Mouse (Mus musculus) kidney, adult 2 months (tissue): ENCODE measurements around the gene Nfic. TPM values are rescaled to one million over a fixed set of nuclear protein-coding genes. Genes with fewer than 3 reads are reported as not detected.

Experiments used
- DNase-seq: peaks from one replicate; pipeline ENCODE4 v3.0.0; 2021
- H3K27ac ChIP-seq: fragments of 200-500 bp; 2 replicates; pipeline ENCODE4 v1.5.1; 2012; ENCODE audit warnings: low read depth, low read length, control low read depth, inconsistent platforms; ENCODE audit not compliant: insufficient read depth
- H3K27me3 ChIP-seq: fragments of 200-500 bp; replicated peaks from 2 replicates; pipeline ENCODE4 v1.6.1; 2012; ENCODE audit warnings: mild to moderate bottlenecking, moderate library complexity, low read length, inconsistent platforms; ENCODE audit not compliant: control insufficient read depth, insufficient read depth
- H3K36me3 ChIP-seq: fragments of 200-500 bp; 2 replicates; pipeline ENCODE4 v1.6.1; 2012; ENCODE audit warnings: mild to moderate bottlenecking, moderate library complexity, low read length, inconsistent platforms; ENCODE audit not compliant: control insufficient read depth, insufficient read depth
- H3K4me1 ChIP-seq: fragments of 200-500 bp; 2 replicates; pipeline ENCODE4 v1.6.1; 2011; ENCODE audit warnings: low read length; ENCODE audit not compliant: control insufficient read depth, insufficient read depth
- H3K4me3 ChIP-seq: fragments of 200-500 bp; 2 replicates; pipeline ENCODE4 v1.5.1; 2011; ENCODE audit warnings: mild to moderate bottlenecking, low read depth, low read length, control low read depth; ENCODE audit not compliant: insufficient read depth
- CTCF ChIP-seq: fragments of 200-500 bp; conservative IDR thresholded peaks from 2 replicates; pipeline ENCODE4 v1.5.1; 2011; ENCODE audit warnings: low read depth, mild to moderate bottlenecking, control low read depth, low read length, moderate library complexity, mixed read lengths; ENCODE audit not compliant: insufficient read depth, insufficient read length
- POLR2A ChIP-seq: fragments of 200-500 bp; IDR thresholded peaks from one replicate; pipeline ENCODE4 v1.6.1; 2011; ENCODE audit warnings: low read depth, low read length, control low read depth
- WGBS: fragments of 180-500 bp; shearing (Covaris S2); methylation state at CpG from one replicate; pipeline ENCODE4 v1.1.7; 2018; 5-methylcytosine and 5-hydroxymethylcytosine counted together
- polyA plus RNA-seq: library from polyadenylated mRNA; depleted of rRNA; stranded (reverse); fragments of >200 nt; gene quantifications from 2 replicates; pipeline ENCODE4 v1.2.3, GENCODE M21; 2012

The Nfic gene
- polyA plus RNA-seq, 1 experiment, result 82.5 TPM

DNA sequence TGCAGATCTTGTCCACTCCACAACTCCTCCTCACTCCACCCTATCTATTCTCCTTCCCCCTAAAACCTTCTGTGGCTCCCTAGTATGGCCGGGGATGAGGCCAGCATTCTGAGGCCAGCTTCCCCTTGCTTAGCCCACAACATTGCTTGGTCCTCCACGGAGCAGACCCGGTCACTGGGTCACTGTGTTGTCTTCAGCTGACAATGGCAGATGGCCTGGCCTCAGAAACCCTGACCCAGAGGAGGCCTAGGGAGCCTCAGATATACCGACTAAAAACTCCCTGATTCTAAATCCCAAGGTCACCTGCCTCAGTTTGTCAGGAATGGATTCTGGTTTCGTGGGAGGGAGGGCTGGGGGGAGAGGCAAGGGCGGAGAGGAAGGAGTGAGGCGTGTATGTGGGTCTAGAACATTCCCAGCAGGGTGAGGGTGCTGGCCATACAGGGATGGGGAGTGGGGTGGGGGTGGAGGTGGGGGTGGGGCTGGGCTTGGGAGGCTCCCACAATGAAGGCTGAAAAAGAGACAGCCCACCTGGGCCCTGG lies 53.1 kb downstream of the Nfic start:
- WGBS, result 36% methylated on average over 7 of the region's 7 CpGs
- H3K4me3 ChIP-seq, result no peak overlapping the region
- no peaks in the 10 kb centered on the region for H3K27me3 ChIP-seq
- peak overlapping the region; percentile 51 for H3K27ac ChIP-seq
- DNase-seq, result no peak
- TF ChIP-seq POLR2A (no peak), CTCF (no peak)
- peaks cover 12% of the 10 kb centered on the region for H3K36me3 ChIP-seq
- H3K4me1 ChIP-seq, result peaks cover 19% of the 10 kb centered on the region

- WGBS, result 17% methylated on average over 18 of the region's 18 CpGs
- H3K27me3 ChIP-seq, result no peaks in the 10 kb centered on the region
- peak overlapping the region; percentile 51 for H3K27ac ChIP-seq
- peaks cover 19% of the 10 kb centered on the region for H3K4me1 ChIP-seq
- peaks cover 12% of the 10 kb centered on the region for H3K36me3 ChIP-seq
- peak; percentile 88 for DNase-seq
- TF ChIP-seq POLR2A, result no peak
- no peak for TF ChIP-seq CTCF
- H3K4me3 ChIP-seq, result no peak overlapping the region
Measured at GRCm38 (mm10) chr10:81401521-81402226, 53.8 kb downstream of the Nfic start.

DNA sequence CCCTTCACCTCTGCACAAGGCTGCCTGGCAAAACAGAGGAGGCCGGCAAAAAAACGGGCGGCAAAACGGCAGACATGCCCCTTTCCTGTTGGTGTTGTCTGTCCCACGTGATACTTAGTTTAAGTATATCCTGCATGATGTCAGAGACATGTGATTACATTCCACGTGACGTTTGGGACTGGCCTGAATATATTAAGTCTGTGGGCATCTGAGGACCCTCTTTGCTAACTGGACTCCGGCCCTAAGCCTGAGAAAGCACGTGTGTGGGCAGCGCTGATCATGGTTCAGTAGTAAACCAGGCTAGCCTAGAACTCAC lies 54.3 kb downstream of the Nfic start:
- Histone ChIP-seq H3K27ac (peak overlapping the region; percentile 36), H3K4me3 (no peak overlapping the region), H3K36me3 (peaks cover 12% of the 10 kb centered on the region), H3K4me1 (peaks cover 19% of the 10 kb centered on the region), H3K27me3 (no peaks in the 10 kb centered on the region)
- TF ChIP-seq POLR2A (no peak), CTCF (no peak)
- no peak for DNase-seq
- WGBS, result 39% methylated on average over 10 of the region's 10 CpGs

DNA sequence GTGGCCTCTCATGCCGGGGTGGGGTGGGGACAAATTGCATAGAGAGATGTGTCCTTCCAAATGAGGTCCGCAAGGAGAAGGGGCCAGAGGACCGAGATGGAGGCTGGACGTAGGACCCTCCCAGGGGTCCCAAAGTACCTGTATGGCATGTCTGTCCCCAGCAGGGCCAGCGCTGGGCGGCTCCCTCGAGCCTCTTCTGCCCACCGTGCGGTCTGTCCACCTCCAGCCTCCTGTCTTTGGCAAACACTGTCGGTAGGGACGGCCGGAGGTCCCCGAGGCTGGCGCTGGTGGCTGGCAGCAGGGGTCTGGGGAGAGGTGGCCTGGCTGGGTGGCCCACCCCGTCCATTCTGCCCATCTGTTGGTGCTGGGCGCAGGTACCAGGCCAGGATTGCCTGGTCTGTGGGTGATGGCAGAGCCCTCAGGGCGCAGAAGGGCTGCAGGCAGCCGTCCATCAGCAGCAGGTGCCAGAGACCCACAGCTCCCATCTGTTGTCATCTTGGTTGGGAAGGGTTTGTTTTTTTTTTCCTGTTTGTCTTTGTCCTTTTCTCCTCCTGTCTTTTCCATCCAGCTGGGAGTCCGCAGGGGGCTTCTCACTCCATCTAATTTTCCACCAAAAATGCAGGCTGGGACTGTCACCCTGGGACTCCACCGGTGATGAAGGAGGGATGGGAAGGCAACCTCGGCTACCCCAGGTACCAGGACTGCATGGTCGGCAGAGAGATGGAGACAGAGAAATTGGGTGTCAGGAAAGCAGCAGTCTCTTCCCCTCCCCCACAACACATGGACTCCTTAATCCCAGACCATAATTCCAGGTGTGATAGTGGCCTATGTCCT lies 54.8 kb downstream of the Nfic start:
- Histone ChIP-seq H3K36me3 (peaks cover 12% of the 10 kb centered on the region), H3K4me1 (peaks cover 18% of the 10 kb centered on the region), H3K27me3 (no peaks in the 10 kb centered on the region), H3K27ac (no peak overlapping the region), H3K4me3 (no peak overlapping the region)
- no peak for DNase-seq
- TF ChIP-seq POLR2A, result no peak
- TF ChIP-seq CTCF, result no peak
- WGBS, result 78% methylated on average over 22 of the region's 22 CpGs

GRCm38 (mm10) chr10:81399798-81400308 lies 55.6 kb downstream of the Nfic start:
- Histone ChIP-seq H3K36me3 (peaks cover 12% of the 10 kb centered on the region), H3K4me1 (peaks cover 16% of the 10 kb centered on the region), H3K4me3 (no peak overlapping the region), H3K27ac (no peak overlapping the region), H3K27me3 (no peaks in the 10 kb centered on the region)
- 86% methylated on average over 18 of the region's 18 CpGs for WGBS
- DNase-seq, result no peak
- TF ChIP-seq POLR2A, result no peak
- no peak for TF ChIP-seq CTCF

GRCm38 (mm10) chr10:81399296-81399695 lies 56.1 kb downstream of the Nfic start:
- Histone ChIP-seq H3K4me1 (peaks cover 16% of the 10 kb centered on the region), H3K27ac (no peak overlapping the region), H3K27me3 (no peaks in the 10 kb centered on the region), H3K36me3 (peaks cover 10% of the 10 kb centered on the region), H3K4me3 (no peak overlapping the region)
- DNase-seq, result no peak
- 82% methylated on average over 5 of the region's 5 CpGs for WGBS
- TF ChIP-seq CTCF (no peak), POLR2A (no peak)

DNA sequence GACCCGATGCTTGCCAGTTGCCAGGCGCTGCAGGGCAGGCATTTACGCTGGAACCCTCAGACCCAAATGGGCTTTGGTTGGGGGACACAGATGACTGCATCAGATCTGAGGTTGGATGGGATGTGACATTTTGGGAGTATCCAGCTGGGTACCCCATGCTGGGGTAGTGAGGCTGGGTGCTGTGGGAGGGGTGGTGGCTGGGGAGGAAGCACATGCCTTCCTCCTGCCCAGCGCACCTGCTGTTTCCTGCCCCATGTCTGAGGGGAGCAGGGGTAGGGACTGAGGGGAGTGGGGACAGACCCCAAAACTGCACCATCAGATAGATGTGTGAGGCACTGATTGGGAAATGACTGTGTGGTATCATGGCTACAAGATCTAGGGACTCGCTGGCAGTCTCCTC lies 58.7 kb downstream of the Nfic start:
- Histone ChIP-seq H3K36me3 (peaks cover 9% of the 10 kb centered on the region), H3K4me3 (no peak overlapping the region), H3K27me3 (no peaks in the 10 kb centered on the region), H3K4me1 (peaks cover 20% of the 10 kb centered on the region; the same call in 1 of the 2 replicates), H3K27ac (no peak overlapping the region)
- no peak for TF ChIP-seq CTCF
- TF ChIP-seq POLR2A, result no peak
- whole genome bisulfite sequencing, result 86% methylated on average over 5 of the region's 5 CpGs
- DNase-seq, result no peak
